Mouse (Mus musculus) hindbrain, postnatal 0 days (tissue): ENCODE measurements around the gene Pde4b. TPM values are rescaled to one million over a fixed set of nuclear protein-coding genes. Genes with fewer than 3 reads are reported as not detected.

Experiments
- ATAC-seq: fragments of 200-750 bp; cut with Nextera tagmentation; 2 replicates; pipeline ENCODE4 v1.8.0; 2017; ENCODE audit warnings: mild to moderate bottlenecking, moderate TSS enrichment, moderate library complexity
- DNase-seq: peaks from one replicate; pipeline ENCODE4 v3.0.0-alpha.2; 2015; ENCODE audit warnings: low spot score
- H3K27ac ChIP-seq: fragments of 300-500 bp; sonication (generic); 2 replicates; pipeline ENCODE4 v1.5.1; 2014; ENCODE audit warnings: mild to moderate bottlenecking
- H3K27me3 ChIP-seq: fragments of 300-500 bp; sonication (generic); 2 replicates; pipeline ENCODE4 v1.6.1; 2014; ENCODE audit warnings: low read length, mixed read lengths; ENCODE audit not compliant: insufficient read depth
- H3K36me3 ChIP-seq: fragments of 300-500 bp; sonication (generic); 2 replicates; pipeline ENCODE4 v1.6.1; 2014; ENCODE audit warnings: low read length, mixed read lengths; ENCODE audit not compliant: insufficient read depth
- H3K4me1 ChIP-seq: fragments of 300-500 bp; sonication (generic); 2 replicates; pipeline ENCODE4 v1.6.1; 2014; ENCODE audit warnings: antibody characterized with exemption, low read length, mixed read lengths; ENCODE audit not compliant: insufficient read depth
- H3K4me2 ChIP-seq: fragments of 300-500 bp; sonication (generic); 2 replicates; pipeline ENCODE4 v1.6.1; 2014; ENCODE audit warnings: low read depth, mild to moderate bottlenecking, low read length, moderate library complexity, mixed read lengths
- H3K4me3 ChIP-seq: fragments of 300-500 bp; sonication (generic); 2 replicates; pipeline ENCODE4 v1.5.1; 2014; ENCODE audit warnings: low read length
- H3K9ac ChIP-seq: fragments of 300-500 bp; sonication (generic); replicated peaks from 2 replicates; pipeline ENCODE4 v1.6.1; 2014; ENCODE audit warnings: mild to moderate bottlenecking, low read length, moderate library complexity, mixed read lengths
- H3K9me3 ChIP-seq: fragments of 300-500 bp; sonication (generic); 2 replicates; pipeline ENCODE4 v1.6.1; 2016; ENCODE audit warnings: low read length, mixed read lengths
- CTCF ChIP-seq: IDR thresholded peaks from 2 replicates; pipeline ENCODE4 v1.5.1; 2016; ENCODE audit warnings: antibody characterized with exemption, control low read depth, low read depth
- WGBS: fragments of 180-500 bp; shearing (Covaris S2); extraction: QIAGEN DNeasy Blood & Tissue Kit; methylation state at CpG from one replicate; pipeline ENCODE4 v1.1.7; 2014; 5-methylcytosine and 5-hydroxymethylcytosine counted together
- polyA plus RNA-seq: library from polyadenylated mRNA; unstranded; fragments of >200 nt; fragmentation: Nextera tagmentation; extraction: Ambion mirVana; gene quantifications from 2 replicates; pipeline ENCODE4 v1.2.1, GENCODE M21; 2015
- total RNA-seq: library from RNA; depleted of rRNA; stranded (reverse); fragments of >200 nt; gene quantifications from 2 replicates; pipeline ENCODE4 v1.2.3, GENCODE M21; 2014

Gene Pde4b
- total and polyA plus RNA-seq, 2 experiments from 2014 or later, result 46.8 to 62.5 TPM

DNA sequence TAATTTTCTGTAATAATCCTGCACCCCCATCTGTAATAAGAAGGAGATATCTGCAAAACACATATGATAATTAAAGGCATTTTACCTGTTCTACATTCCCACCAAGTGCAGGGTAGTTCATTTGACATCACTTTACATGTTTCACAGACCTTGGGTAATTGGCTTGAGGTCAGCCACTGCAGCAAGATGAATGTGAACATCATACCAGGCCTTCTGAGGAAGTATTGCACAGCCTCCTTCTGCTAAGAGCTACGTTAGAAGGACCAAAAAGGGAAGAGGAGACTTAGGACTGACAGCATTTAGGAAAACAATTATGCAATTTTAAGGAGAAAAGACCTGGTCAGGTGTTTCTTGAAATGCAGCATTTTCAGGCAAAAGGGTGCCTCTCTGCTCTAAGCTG is 479.1 kb downstream of the Pde4b start:
- 63% methylated on average over 1 of the region's 1 CpGs for WGBS
- H3K27me3 ChIP-seq, result no peaks in the 10 kb centered on the region
- H3K36me3 ChIP-seq, result no peaks in the 10 kb centered on the region
- no peak for TF ChIP-seq CTCF
- no peak overlapping the region for H3K4me3 ChIP-seq
- H3K27ac ChIP-seq, result no peak overlapping the region
- no peak overlapping the region for H3K4me2 ChIP-seq
- no peak for ATAC-seq
- H3K4me1 ChIP-seq, result no peaks in the 10 kb centered on the region; the same call in 1 of the 2 replicates
- H3K9me3 ChIP-seq, result no peaks in the 10 kb centered on the region
- no peak overlapping the region for H3K9ac ChIP-seq
- DNase-seq, result no peak

GRCm38 (mm10) chr4:102567111-102567510 is 479.8 kb downstream of the Pde4b start:
- H3K27me3 ChIP-seq, result no peaks in the 10 kb centered on the region
- no peak overlapping the region for H3K4me2 ChIP-seq
- no peak overlapping the region for H3K4me3 ChIP-seq
- H3K9ac ChIP-seq, result no peak overlapping the region
- H3K27ac ChIP-seq, result no peak overlapping the region
- H3K9me3 ChIP-seq, result no peaks in the 10 kb centered on the region
- WGBS, result 55% methylated on average over 2 of the region's 2 CpGs
- H3K36me3 ChIP-seq, result no peaks in the 10 kb centered on the region
- H3K4me1 ChIP-seq, result no peaks in the 10 kb centered on the region; the same call in 1 of the 2 replicates
- no peak for TF ChIP-seq CTCF
- ATAC-seq (no peak), DNase-seq (no peak)

GRCm38 (mm10) chr4:102567676-102568254 is 480.4 kb downstream of the Pde4b start:
- 37% methylated on average over 4 of the region's 4 CpGs for WGBS
- DNase-seq, result no peak
- Histone ChIP-seq H3K4me3 (no peak overlapping the region), H3K36me3 (no peaks in the 10 kb centered on the region), H3K27ac (no peak overlapping the region), H3K9me3 (no peaks in the 10 kb centered on the region), H3K4me1 (no peaks in the 10 kb centered on the region; the same call in 1 of the 2 replicates), H3K9ac (no peak overlapping the region), H3K27me3 (no peaks in the 10 kb centered on the region), H3K4me2 (no peak overlapping the region)
- no peak for TF ChIP-seq CTCF
- no peak for ATAC-seq

GRCm38 (mm10) chr4:102568591-102568990 is 481.2 kb downstream of the Pde4b start:
- WGBS, result 8% methylated on average over 4 of the region's 4 CpGs
- peak; percentile 38; the same call in 1 of the 2 replicates for ATAC-seq
- no peak overlapping the region for H3K4me3 ChIP-seq

DNA sequence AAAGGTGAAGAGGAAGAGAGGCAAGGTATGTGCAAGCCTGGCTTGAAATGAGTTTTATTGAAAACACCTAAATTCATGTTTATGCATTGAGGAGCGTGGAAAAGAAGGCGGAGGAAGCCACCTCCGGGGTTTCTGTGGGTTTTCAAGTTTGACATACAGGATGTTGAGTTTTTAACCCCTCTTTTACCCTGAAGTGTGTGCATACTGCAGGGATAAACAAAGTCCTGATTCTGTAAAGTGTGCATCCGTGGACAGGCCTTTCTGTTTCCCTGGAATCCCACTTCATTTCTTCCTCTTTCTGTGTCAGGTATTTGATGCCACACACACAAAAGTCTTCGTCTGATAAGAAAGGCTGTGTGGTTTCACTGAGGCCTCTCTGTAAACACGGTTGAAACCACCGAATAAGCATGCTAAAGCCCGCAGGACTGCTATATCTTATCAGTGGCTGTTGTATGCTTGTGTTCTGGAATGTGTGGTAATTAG is 481.8 kb downstream of the Pde4b start:
- no peak overlapping the region for H3K9ac ChIP-seq
- no peak overlapping the region for H3K4me3 ChIP-seq
- peak overlapping the region; percentile 42; the same call in 1 of the 2 replicates for H3K27ac ChIP-seq
- H3K36me3 ChIP-seq, result no peaks in the 10 kb centered on the region
- WGBS, result 35% methylated on average over 8 of the region's 8 CpGs
- TF ChIP-seq CTCF, result no peak
- H3K4me2 ChIP-seq, result no peak overlapping the region
- ATAC-seq, result no peak
- H3K4me1 ChIP-seq, result no peaks in the 10 kb centered on the region; the same call in 1 of the 2 replicates
- no peaks in the 10 kb centered on the region for H3K27me3 ChIP-seq
- DNase-seq, result no peak
- H3K9me3 ChIP-seq, result no peaks in the 10 kb centered on the region

More at GRCm38 (mm10) chr4:102568591-102568990, 481.2 kb downstream of the Pde4b start:
- Histone ChIP-seq H3K9ac (no peak overlapping the region), H3K27ac (peak overlapping the region; percentile 42; the same call in 1 of the 2 replicates), H3K9me3 (no peaks in the 10 kb centered on the region), H3K27me3 (no peaks in the 10 kb centered on the region), H3K4me1 (no peaks in the 10 kb centered on the region; the same call in 1 of the 2 replicates), H3K4me2 (no peak overlapping the region), H3K36me3 (no peaks in the 10 kb centered on the region)
- DNase-seq, result peak; percentile 62
- TF ChIP-seq CTCF, result no peak

GRCm38 (mm10) chr4:102569950-102570765 is 482.8 kb downstream of the Pde4b start:
- Histone ChIP-seq H3K4me3 (peak overlapping the region; percentile 46), H3K4me2 (peak overlapping the region; percentile 77)

More at GRCm38 (mm10) chr4:102569950-102570765, 482.8 kb downstream of the Pde4b start:
- ATAC-seq (peak; percentile 86), DNase-seq (peak; percentile 56)
- Histone ChIP-seq H3K27ac (peak overlapping the region; percentile 81), H3K27me3 (no peaks in the 10 kb centered on the region), H3K9me3 (no peaks in the 10 kb centered on the region), H3K36me3 (no peaks in the 10 kb centered on the region), H3K4me1 (no peaks in the 10 kb centered on the region; the same call in 1 of the 2 replicates), H3K9ac (peak overlapping the region; percentile 58)
- 5% methylated on average over 20 of the region's 20 CpGs for WGBS
- peak; percentile 9; the same call in 1 of the 2 replicates for TF ChIP-seq CTCF
